Mouse (Mus musculus) ES-E14 (cell line): ENCODE results near the gene Dtd1. TPM values are rescaled to one million over a fixed set of nuclear protein-coding genes. Genes with fewer than 3 reads are reported as not detected.

ENCODE experiments used
- DNase-seq: peaks from one replicate; pipeline ENCODE4 v3.0.0-alpha.2; 2013; ENCODE audit warnings: low read depth, low spot score
- H3K27ac ChIP-seq: 2 replicates; pipeline ENCODE4 v1.5.1; 2012; ENCODE audit warnings: low read depth, mild to moderate bottlenecking, low read length, moderate library complexity, mixed read lengths; ENCODE audit not compliant: poor library complexity, insufficient read depth, severe bottlenecking
- H3K36me3 ChIP-seq: 2 replicates; pipeline ENCODE4 v1.6.1; 2012; ENCODE audit warnings: mild to moderate bottlenecking, low read length, moderate library complexity, mixed read lengths; ENCODE audit not compliant: control insufficient read depth, poor library complexity, insufficient read depth, severe bottlenecking
- H3K4me1 ChIP-seq, 2 experiments: fragments of 150-350 bp in 1 of 2; sonication (generic) in 1 of 2; 2 replicates each; pipeline ENCODE4 v1.6.1; 2012; ENCODE audit warnings: low read length in 2 of 2, mild to moderate bottlenecking in 1 of 2, mixed read lengths in 1 of 2; ENCODE audit not compliant: control insufficient read depth in 2 of 2, insufficient read depth in 2 of 2, poor library complexity in 1 of 2
- H3K4me3 ChIP-seq, 2 experiments: fragments of 150-350 bp in 1 of 2; sonication (generic) in 1 of 2; 2 replicates each; pipeline ENCODE4 v1.5.1; 2012; ENCODE audit warnings: low read length in 2 of 2, low read depth in 1 of 2, mild to moderate bottlenecking in 1 of 2, mixed read lengths in 1 of 2; ENCODE audit not compliant: insufficient read depth in 1 of 2, poor library complexity in 1 of 2, severe bottlenecking in 1 of 2
- H3K9ac ChIP-seq: 2 replicates; pipeline ENCODE4 v1.6.1; 2012; ENCODE audit warnings: low read depth, mild to moderate bottlenecking, low read length, mixed read lengths; ENCODE audit not compliant: poor library complexity, insufficient read depth, severe bottlenecking
- H3K9me3 ChIP-seq: fragments of 150-350 bp; sonication (generic); 2 replicates; pipeline ENCODE4 v1.6.1; 2012; ENCODE audit warnings: low read depth, mild to moderate bottlenecking, low read length; ENCODE audit not compliant: control insufficient read depth, insufficient read depth
- CHD2 ChIP-seq: IDR thresholded peaks from 2 replicates; pipeline ENCODE4 v1.6.1; 2014; ENCODE audit warnings: mild to moderate bottlenecking, low read depth, low read length, inconsistent platforms
- HCFC1 ChIP-seq: IDR thresholded peaks from 2 replicates; pipeline ENCODE4 v1.6.1; 2012; ENCODE audit warnings: low read length, inconsistent platforms, borderline replicate concordance; ENCODE audit not compliant: insufficient read depth
- MAFK ChIP-seq: IDR thresholded peaks from 2 replicates; pipeline ENCODE4 v1.6.1; 2014; ENCODE audit warnings: mild to moderate bottlenecking, low read depth, low read length, inconsistent platforms; ENCODE audit not compliant: insufficient read depth
- ZC3H11A ChIP-seq: IDR thresholded peaks from 2 replicates; pipeline ENCODE4 v1.6.1; 2012; ENCODE audit warnings: low read depth, mild to moderate bottlenecking, inconsistent platforms, low read length, borderline replicate concordance
- ZNF384 ChIP-seq: IDR thresholded peaks from 2 replicates; pipeline ENCODE4 v1.6.1; 2012; ENCODE audit warnings: low read depth, low read length, inconsistent platforms
- in situ Hi-C, 2 experiments: fragments of 600-800 bp; cut with MboI; formaldehyde crosslinking; loops; one replicate each; pipeline ENCODE4 v1.15.1; 2025; ENCODE audit warnings: low sequenced_read_pairs in 2 of 2, inconsistent platforms in 1 of 2; ENCODE audit not compliant: unreplicated experiment in 2 of 2
- total RNA-seq: library from RNA; depleted of rRNA; stranded (reverse); fragments of 300-350 nt; gene quantifications from 2 replicates; pipeline ENCODE4 v1.2.3, GENCODE M21; 2012

Dtd1 gene
- total RNA-seq, 1 experiment = 21.2 TPM

- DNase-seq = no peak
- TF ChIP-seq HCFC1 = no peak
- H3K9ac ChIP-seq = no peak overlapping the region
- H3K9me3 ChIP-seq = no peaks in the 10 kb centered on the region
- H3K4me3 ChIP-seq = no peak overlapping the region
- no peak overlapping the region for H3K27ac ChIP-seq
- no peaks in the 10 kb centered on the region for H3K4me1 ChIP-seq
- no peaks in the 10 kb centered on the region for H3K36me3 ChIP-seq
- in situ Hi-C loops = no loop called here
These were observed 68.8 kb downstream of the Dtd1 start for GRCm38 (mm10) chr2:144668507-144668906.

DNA sequence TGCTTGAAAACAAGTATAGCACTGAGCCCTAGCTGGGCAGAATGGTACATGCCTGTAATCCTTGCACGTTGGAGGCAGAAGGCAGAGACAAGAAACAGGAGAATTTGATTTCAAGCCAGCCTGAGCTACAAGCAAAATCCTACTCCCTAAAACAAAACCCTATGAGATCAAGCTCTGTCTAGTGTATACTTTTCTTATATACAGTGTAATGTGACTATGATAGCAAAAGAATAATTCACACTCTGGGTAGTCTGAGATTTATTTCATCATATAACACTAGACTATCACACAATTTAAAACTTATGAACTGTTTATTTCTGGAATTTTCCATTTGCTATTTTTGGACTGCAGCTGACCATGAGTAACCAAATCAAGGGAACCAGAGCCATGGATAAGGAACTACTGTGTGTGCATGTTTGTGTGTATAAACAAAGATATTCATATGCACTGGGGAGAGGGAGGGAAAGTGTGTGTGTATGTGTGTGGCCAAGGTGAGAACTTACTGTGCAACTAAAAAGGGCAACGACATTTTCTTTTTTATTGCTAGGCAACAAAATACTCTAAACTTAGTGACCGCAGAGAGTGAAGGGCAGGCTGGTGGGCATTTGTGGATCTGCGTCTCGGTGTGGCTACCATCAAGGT is 70.7 kb downstream of the Dtd1 start:
- TF ChIP-seq MAFK (no peak), CHD2 (no peak)
- Histone ChIP-seq H3K4me1 (no peaks in the 10 kb centered on the region), H3K36me3 (no peaks in the 10 kb centered on the region), H3K4me3 (no peak overlapping the region), H3K27ac (no peak overlapping the region), H3K9ac (no peak overlapping the region), H3K9me3 (no peaks in the 10 kb centered on the region)
- no peak for DNase-seq
- in situ Hi-C loops = no loop called here

- Histone ChIP-seq H3K4me3 (no peak overlapping the region), H3K36me3 (no peaks in the 10 kb centered on the region), H3K4me1 (no peaks in the 10 kb centered on the region), H3K27ac (no peak overlapping the region), H3K9ac (no peak overlapping the region), H3K9me3 (no peaks in the 10 kb centered on the region)
- TF ChIP-seq ZNF384 (no peak), CHD2 (no peak), HCFC1 (no peak), ZC3H11A (no peak), MAFK (no peak)
- DNase-seq = no peak
- in situ Hi-C loops = no loop called here
These were observed 72.7 kb downstream of the Dtd1 start for GRCm38 (mm10) chr2:144672397-144672796.

DNA sequence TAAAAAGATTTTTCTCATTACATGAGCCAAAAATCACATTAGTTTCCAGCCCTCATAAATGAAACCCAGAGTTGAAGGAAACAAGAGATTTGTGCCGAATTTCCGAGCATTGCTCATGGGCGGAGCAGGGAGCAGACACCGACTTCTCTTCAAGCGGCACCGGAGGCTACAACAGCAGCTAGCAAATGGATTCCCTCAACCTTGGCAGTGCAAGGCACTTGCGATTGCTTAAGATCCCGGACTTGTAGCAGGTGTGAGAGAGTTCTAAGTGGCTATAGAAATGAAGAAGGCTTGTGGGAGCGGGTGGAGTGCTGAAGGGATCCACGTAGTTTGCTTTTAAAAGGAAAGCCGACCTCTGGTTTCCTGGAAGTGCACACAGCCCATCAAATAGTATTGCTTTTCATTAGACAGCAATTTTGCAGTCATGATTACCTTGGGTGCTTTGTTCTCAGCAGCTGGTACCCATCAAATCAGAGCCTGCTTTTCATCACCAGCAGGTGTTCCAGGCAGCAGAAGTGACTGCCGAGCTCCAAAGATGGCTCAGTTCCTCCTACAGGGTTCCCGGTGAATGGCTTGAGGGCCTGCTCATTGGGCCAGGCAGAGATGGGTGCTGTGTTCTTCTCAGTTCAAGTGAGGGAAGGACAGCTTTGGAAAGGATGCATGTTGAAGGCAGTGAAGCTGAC is 77.0 kb downstream of the Dtd1 start:
- no peaks in the 10 kb centered on the region for H3K4me1 ChIP-seq
- no peaks in the 10 kb centered on the region for H3K9me3 ChIP-seq
- H3K4me3 ChIP-seq = no peak overlapping the region
- H3K9ac ChIP-seq = no peak overlapping the region
- no peaks in the 10 kb centered on the region for H3K36me3 ChIP-seq
- in situ Hi-C loops = no loop called here
- no peak overlapping the region for H3K27ac ChIP-seq
- TF ChIP-seq HCFC1 (no peak), ZC3H11A (no peak), CHD2 (no peak), MAFK (no peak), ZNF384 (no peak)
- DNase-seq = no peak

DNA sequence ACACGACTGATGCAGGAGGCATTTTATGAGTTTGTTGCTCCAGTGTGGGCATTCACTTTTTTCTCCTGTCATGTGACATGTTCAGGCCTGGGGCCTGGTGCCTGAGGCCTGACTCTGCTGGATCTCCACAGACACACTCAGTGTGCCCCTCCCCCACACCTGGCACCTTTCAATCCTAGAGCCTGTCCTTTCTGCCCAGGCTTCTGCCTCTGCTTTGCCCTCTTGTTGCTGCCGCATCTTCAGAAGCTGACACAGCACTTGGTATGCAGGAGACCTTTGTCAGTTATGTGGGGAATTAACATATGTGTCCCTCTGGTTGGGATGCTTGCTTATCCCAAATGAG is 77.5 kb downstream of the Dtd1 start:
- in situ Hi-C loops = no loop called here
- Histone ChIP-seq H3K9ac (no peak overlapping the region), H3K27ac (no peak overlapping the region), H3K4me3 (no peak overlapping the region), H3K36me3 (no peaks in the 10 kb centered on the region), H3K4me1 (no peaks in the 10 kb centered on the region), H3K9me3 (no peaks in the 10 kb centered on the region)
- no peak for DNase-seq
- TF ChIP-seq CHD2 (no peak), HCFC1 (no peak), ZNF384 (no peak), MAFK (no peak), ZC3H11A (no peak)
